Mouse (Mus musculus): ENCODE measurements at regions not wholly inside any gene's neighbourhood (a gene's known extent, or its start where the extent isn't known, plus 50 kb on each side); places are given as distances from the start of the nearest gene placed in this dataset.

GRCm38 (mm10) chr3:153072200-153072919 is 90.3 kb upstream of the St6galnac5 start:
- Histone ChIP-seq H3K36me3 (replicated peaks in 1 of 2; ENCODE audit: control insufficient read depth in 1 of 2, insufficient read depth in 1 of 2, low read length in 1 of 2) (no peaks in the 10 kb centered on the region), H3K9me3 (replicated peaks; ENCODE audit: low read length) (no peaks in the 10 kb centered on the region), H3K4me1 (ENCODE audit: control insufficient read depth in 1 of 2, insufficient read depth in 2 of 2) (0 out of 4 replicates have a peak, but pooled peaks cover 0 to 6% of the 10 kb centered on the region in 2 experiments), H3K9ac (ENCODE audit: insufficient read depth, low read depth) (no peak overlapping the region), H3K4me3 (replicated peaks in 1 of 3; ENCODE audit: low read depth in 2 of 3, low read length in 2 of 3, poor library complexity in 1 of 3) (no peak overlapping the region), H3K4me2 (ENCODE audit: insufficient read depth, low read depth, poor library complexity, severe bottlenecking) (no peak overlapping the region), H3K27ac (ENCODE audit: insufficient read depth, low read depth) (no peak overlapping the region), H3K79me2 (replicated peaks; ENCODE audit: control insufficient read depth, extremely low read depth, insufficient read depth, poor library complexity, severe bottlenecking) (no peaks in the 10 kb centered on the region), H3K27me3 (replicated peaks) (no peaks in the 10 kb centered on the region)
- no peak for TF ChIP-seq MAFK (IDR thresholded peaks at IDR 0.05; ENCODE audit: insufficient replicate concordance, low read length)
- TF ChIP-seq KAT2A (IDR thresholded peaks at IDR 0.05; ENCODE audit: insufficient replicate concordance, low read length): no peak
- TF ChIP-seq EP300 (IDR thresholded peaks at IDR 0.05; ENCODE audit: low read length): no peak
- no peak for TF ChIP-seq ELF1 (IDR thresholded peaks at IDR 0.05; ENCODE audit: low read depth, low read length)
- TF ChIP-seq USF1 (IDR thresholded peaks at IDR 0.05; ENCODE audit: low read depth, low read length): no peak
- TF ChIP-seq UBTF (IDR thresholded peaks at IDR 0.05; ENCODE audit: low read depth, low read length): no peak
- dilution Hi-C loops (cut with MboI; ENCODE audit: extremely low pct_ligation_motif_present, extremely low pct_unique_long_range_greater_than_20kb, low sequenced_read_pairs): no loop called here
- in situ Hi-C loops (cut with MboI; ENCODE audit: low pct_ligation_motif_present, low pct_unique_long_range_greater_than_20kb, low sequenced_read_pairs): no loop called here
- no peak for DNase-seq (ENCODE audit: extremely low read depth)

- Histone ChIP-seq H3K9ac (ENCODE audit: insufficient read depth, low read depth) (no peak overlapping the region), H3K4me2 (ENCODE audit: insufficient read depth, low read depth, poor library complexity, severe bottlenecking) (no peak overlapping the region), H3K9me3 (replicated peaks; ENCODE audit: low read length) (no peaks in the 10 kb centered on the region), H3K27me3 (replicated peaks) (no peaks in the 10 kb centered on the region), H3K79me2 (replicated peaks; ENCODE audit: control insufficient read depth, extremely low read depth, insufficient read depth, poor library complexity, severe bottlenecking) (no peaks in the 10 kb centered on the region), H3K36me3 (replicated peaks in 1 of 2; ENCODE audit: control insufficient read depth in 1 of 2, insufficient read depth in 1 of 2, low read length in 1 of 2) (no peaks in the 10 kb centered on the region), H3K4me1 (ENCODE audit: control insufficient read depth in 1 of 2, insufficient read depth in 2 of 2) (peaks cover 0 to 3% of the 10 kb centered on the region in 2 experiments; a peak in 1 of 4 replicates), H3K27ac (ENCODE audit: insufficient read depth, low read depth) (no peak overlapping the region), H3K4me3 (replicated peaks in 1 of 3; ENCODE audit: low read depth in 2 of 3, low read length in 2 of 3, poor library complexity in 1 of 3) (no peak overlapping the region)
- in situ Hi-C loops (cut with MboI; ENCODE audit: low pct_ligation_motif_present, low pct_unique_long_range_greater_than_20kb, low sequenced_read_pairs): no loop called here
- TF ChIP-seq USF2 (conservative IDR thresholded peaks at IDR 0.05; ENCODE audit: low read depth, low read length): no peak
- dilution Hi-C loops (cut with MboI; ENCODE audit: extremely low pct_ligation_motif_present, extremely low pct_unique_long_range_greater_than_20kb, low sequenced_read_pairs): no loop called here
- no peak for DNase-seq (ENCODE audit: extremely low read depth)
Observed at GRCm38 (mm10) chr3:153071549-153071948, 89.5 kb upstream of the St6galnac5 start.

- Histone ChIP-seq H3K27me3 (replicated peaks) (no peaks in the 10 kb centered on the region), H3K27ac (ENCODE audit: insufficient read depth, low read depth) (no peak overlapping the region), H3K4me3 (replicated peaks in 1 of 3; ENCODE audit: low read depth in 2 of 3, low read length in 2 of 3, poor library complexity in 1 of 3) (no peak overlapping the region), H3K9ac (ENCODE audit: insufficient read depth, low read depth) (no peak overlapping the region), H3K36me3 (replicated peaks in 1 of 2; ENCODE audit: control insufficient read depth in 1 of 2, insufficient read depth in 1 of 2, low read length in 1 of 2) (no peaks in the 10 kb centered on the region), H3K4me1 (ENCODE audit: control insufficient read depth in 1 of 2, insufficient read depth in 2 of 2) (peaks cover 0 to 3% of the 10 kb centered on the region in 2 experiments; a peak in 1 of 4 replicates), H3K4me2 (ENCODE audit: insufficient read depth, low read depth, poor library complexity, severe bottlenecking) (no peak overlapping the region), H3K79me2 (replicated peaks; ENCODE audit: control insufficient read depth, extremely low read depth, insufficient read depth, poor library complexity, severe bottlenecking) (no peaks in the 10 kb centered on the region), H3K9me3 (replicated peaks; ENCODE audit: low read length) (no peaks in the 10 kb centered on the region)
- in situ Hi-C loops (cut with MboI; ENCODE audit: low pct_ligation_motif_present, low pct_unique_long_range_greater_than_20kb, low sequenced_read_pairs): no loop called here
- dilution Hi-C loops (cut with MboI; ENCODE audit: extremely low pct_ligation_motif_present, extremely low pct_unique_long_range_greater_than_20kb, low sequenced_read_pairs): no loop called here
- DNase-seq (ENCODE audit: extremely low read depth): no peak
- TF ChIP-seq UBTF (IDR thresholded peaks at IDR 0.05; ENCODE audit: low read depth, low read length): no peak
- no peak for TF ChIP-seq PAX5 (IDR thresholded peaks at IDR 0.05; ENCODE audit: low read length)
- TF ChIP-seq MAFK (IDR thresholded peaks at IDR 0.05; ENCODE audit: insufficient replicate concordance, low read length): no peak
- no peak for TF ChIP-seq TCF12 (IDR thresholded peaks at IDR 0.05; ENCODE audit: low read depth, low read length)
- no peak for TF ChIP-seq IRF4 (IDR thresholded peaks at IDR 0.05; ENCODE audit: low read depth, low read length)
- TF ChIP-seq MAZ (IDR thresholded peaks at IDR 0.05; ENCODE audit: low read depth, low read length): no peak
- no peak for TF ChIP-seq CHD2 (IDR thresholded peaks at IDR 0.05; ENCODE audit: low read length)
- TF ChIP-seq ELF1 (IDR thresholded peaks at IDR 0.05; ENCODE audit: low read depth, low read length): no peak
- no peak for TF ChIP-seq SMC3 (IDR thresholded peaks at IDR 0.05; ENCODE audit: low read depth, low read length)
- TF ChIP-seq ETS1 (conservative IDR thresholded peaks at IDR 0.05; ENCODE audit: low read depth, low read length): no peak
- no peak for TF ChIP-seq ZC3H11A (IDR thresholded peaks at IDR 0.05; ENCODE audit: low read depth, low read length)
- TF ChIP-seq USF2 (conservative IDR thresholded peaks at IDR 0.05; ENCODE audit: low read depth, low read length): no peak
- no peak for TF ChIP-seq POLR2A (IDR thresholded peaks at IDR 0.05; ENCODE audit: low read depth, low read length)
- no peak for TF ChIP-seq E2F4 (IDR thresholded peaks at IDR 0.05; ENCODE audit: insufficient replicate concordance, low read depth, low read length)
- no peak for TF ChIP-seq NELFE (IDR thresholded peaks at IDR 0.05; ENCODE audit: low read depth, low read length)
- TF ChIP-seq NRF1 (IDR thresholded peaks at IDR 0.05; ENCODE audit: low read depth, low read length): no peak
- no peak for TF ChIP-seq EP300 (IDR thresholded peaks at IDR 0.05; ENCODE audit: low read length)
- no peak for TF ChIP-seq BHLHE40 (IDR thresholded peaks at IDR 0.05; ENCODE audit: low read depth, low read length)
- TF ChIP-seq SIN3A (IDR thresholded peaks at IDR 0.05; ENCODE audit: low read length): no peak
Observed at GRCm38 (mm10) chr3:153071123-153071522, 89.1 kb upstream of the St6galnac5 start.

Measured in CH12.LX (cell line).